Mouse (Mus musculus): ENCODE measurements around the gene Map3k6. TPM values are rescaled to one million over a fixed set of nuclear protein-coding genes. Genes with fewer than 3 reads are reported as not detected.

Map3k6 gene
- polyA plus RNA-seq, 1 experiment from 2014 or later: 2.8 TPM

DNA sequence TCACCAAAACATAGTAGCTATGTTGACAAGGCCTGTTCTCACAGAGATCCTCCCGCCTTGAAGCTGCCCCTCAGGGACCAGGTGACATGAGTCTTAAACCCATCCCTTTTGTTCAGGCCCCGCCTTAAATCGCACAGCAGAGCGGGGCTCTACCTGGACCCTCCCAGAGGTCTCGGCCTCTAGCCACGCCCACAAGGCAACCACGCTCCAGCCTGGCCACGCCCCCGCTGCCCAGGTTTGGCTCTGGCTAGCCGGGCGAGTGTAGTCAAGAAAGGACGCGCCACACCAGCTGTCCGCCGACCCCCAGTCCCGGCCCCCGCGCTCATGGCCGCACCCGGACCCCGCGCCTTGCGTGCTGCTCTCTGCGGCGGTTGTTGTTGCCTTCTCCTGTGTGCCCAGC lies 20.0 kb upstream of the Map3k6 start:
- H3K9ac ChIP-seq: peak overlapping the region; percentile 5; the same call in 1 of the 2 replicates

DNA sequence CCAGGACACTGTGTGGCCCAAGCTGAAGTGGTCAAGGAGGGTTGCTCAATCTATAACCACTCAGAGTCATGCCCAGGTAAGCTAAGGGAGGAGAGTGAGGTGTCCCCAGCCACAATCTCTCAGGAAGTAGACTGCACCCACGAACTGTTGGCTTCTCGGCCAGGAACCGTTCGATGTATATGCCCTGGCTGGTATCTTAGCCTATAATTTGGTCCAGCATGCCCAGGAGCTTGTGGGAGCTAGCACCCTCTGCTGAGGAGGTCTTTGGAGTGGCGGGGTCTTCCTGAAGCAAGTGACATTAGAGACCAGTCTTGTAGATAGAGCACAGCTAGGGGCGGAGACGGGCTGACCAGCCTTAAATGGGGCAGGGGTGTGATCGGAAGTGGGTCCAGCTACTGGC lies 18.9 kb upstream of the Map3k6 start:
- Histone ChIP-seq H3K9ac (no peak overlapping the region), H3K4me2 (no peak overlapping the region), H3K36me3 (no peaks in the 10 kb centered on the region), H3K4me1 (peaks cover 9% of the 10 kb centered on the region; the same call in 1 of the 2 replicates), H3K27me3 (replicated peaks) (peaks cover 83% of the 10 kb centered on the region), H3K9me3 (replicated peaks) (no peaks in the 10 kb centered on the region), H3K4me3 (no peak overlapping the region), H3K27ac (no peak overlapping the region)
- no peak for ATAC-seq
- WGBS (ENCODE audit: insufficient replicate concordance): 65% methylated on average over 8 of the region's 8 CpGs

More for the DNA sequence above, 20.0 kb upstream of the Map3k6 start:
- Histone ChIP-seq H3K4me1 (peaks cover 9% of the 10 kb centered on the region; the same call in 1 of the 2 replicates), H3K27me3 (replicated peaks) (peaks cover 84% of the 10 kb centered on the region), H3K27ac (no peak overlapping the region), H3K9me3 (replicated peaks) (no peaks in the 10 kb centered on the region), H3K4me3 (peak overlapping the region; percentile 31), H3K36me3 (no peaks in the 10 kb centered on the region), H3K4me2 (peak overlapping the region; percentile 62)
- ATAC-seq: 0 out of 2 replicates have a peak, but pooled peaks have one; percentile 32
- WGBS (ENCODE audit: insufficient replicate concordance): 6% methylated on average over 25 of the region's 25 CpGs

DNA sequence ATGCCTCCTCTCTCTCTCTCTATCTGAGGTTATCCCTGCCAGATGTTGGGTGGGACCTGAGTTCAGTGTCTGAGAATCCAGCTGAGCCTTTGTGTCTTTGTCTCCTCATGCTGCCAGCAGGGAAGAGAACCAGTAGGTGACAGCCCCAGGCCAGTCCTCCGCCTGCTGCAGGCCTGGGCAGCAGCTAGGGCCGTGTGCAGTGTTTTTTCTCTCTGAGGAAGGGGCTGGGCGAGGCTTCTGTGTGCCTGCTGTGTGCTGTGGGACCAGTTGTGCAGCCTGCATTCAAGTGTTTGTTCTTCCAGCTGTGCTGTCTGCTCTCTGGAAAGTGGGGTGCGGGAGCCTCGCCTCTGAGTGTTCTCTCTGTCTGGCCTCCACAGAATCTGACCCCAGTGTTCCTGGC lies 16.7 kb upstream of the Map3k6 start:
- Histone ChIP-seq H3K36me3 (no peaks in the 10 kb centered on the region), H3K4me3 (no peak overlapping the region), H3K4me2 (no peak overlapping the region), H3K4me1 (peaks cover 9% of the 10 kb centered on the region; the same call in 1 of the 2 replicates), H3K27ac (no peak overlapping the region), H3K9ac (no peak overlapping the region), H3K27me3 (replicated peaks) (peaks cover 67% of the 10 kb centered on the region), H3K9me3 (replicated peaks) (no peaks in the 10 kb centered on the region)
- WGBS (ENCODE audit: insufficient replicate concordance): 52% methylated on average over 5 of the region's 5 CpGs
- no peak for ATAC-seq

DNA sequence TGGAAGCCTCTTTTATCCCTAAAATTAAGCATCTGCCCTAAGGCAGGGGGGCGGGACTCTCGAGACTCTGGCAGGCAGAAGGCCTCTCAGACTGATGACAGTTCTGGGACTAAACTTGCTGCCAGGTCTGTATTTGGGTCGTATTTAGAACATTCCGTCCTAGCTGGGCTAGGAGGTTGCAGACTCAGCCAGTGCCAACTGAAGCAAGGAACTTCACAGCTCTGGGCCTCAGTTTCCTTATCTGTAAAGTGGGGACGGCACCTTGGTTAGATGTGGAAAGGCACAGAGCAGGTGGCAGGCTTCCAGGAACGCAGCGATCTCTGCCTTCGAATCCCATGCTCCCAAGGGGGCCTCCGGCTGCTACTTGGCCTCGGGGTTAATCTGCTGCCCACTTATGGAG lies 14.5 kb upstream of the Map3k6 start:
- Histone ChIP-seq H3K36me3 (no peaks in the 10 kb centered on the region), H3K4me1 (peaks cover 2% of the 10 kb centered on the region; the same call in 1 of the 2 replicates), H3K9me3 (replicated peaks) (no peaks in the 10 kb centered on the region), H3K27ac (no peak overlapping the region), H3K4me3 (no peak overlapping the region), H3K27me3 (replicated peaks) (peaks cover 45% of the 10 kb centered on the region), H3K4me2 (no peak overlapping the region), H3K9ac (no peak overlapping the region)
- 57% methylated on average over 10 of the region's 10 CpGs for WGBS (ENCODE audit: insufficient replicate concordance)
- no peak for ATAC-seq

DNA sequence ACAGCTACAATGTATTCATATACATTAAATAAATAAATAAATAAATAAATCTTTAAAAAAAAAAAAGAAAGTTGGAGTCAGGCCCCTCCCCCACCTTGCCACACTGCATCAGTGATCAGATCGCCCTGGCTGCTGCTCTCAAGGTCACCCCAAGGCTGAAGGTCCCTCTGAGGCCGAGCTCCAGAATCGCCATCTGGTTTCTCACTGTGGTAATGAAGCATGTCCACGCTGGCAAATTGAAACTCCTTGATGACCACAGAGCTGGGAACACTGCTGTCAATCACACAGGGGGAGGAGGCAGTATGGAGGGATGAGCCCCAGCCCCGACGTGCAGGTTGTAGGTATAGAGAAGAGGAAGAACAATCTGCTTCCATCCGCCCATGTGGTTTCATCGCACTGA lies 13.0 kb upstream of the Map3k6 start:
- ATAC-seq: no peak
- H3K4me1 ChIP-seq: no peaks in the 10 kb centered on the region
- WGBS (ENCODE audit: insufficient replicate concordance): 44% methylated on average over 8 of the region's 8 CpGs
- H3K27ac ChIP-seq: no peak overlapping the region
- H3K36me3 ChIP-seq: no peaks in the 10 kb centered on the region
- peaks cover 38% of the 10 kb centered on the region for H3K27me3 ChIP-seq (replicated peaks)
- H3K4me2 ChIP-seq: no peak overlapping the region
- no peak overlapping the region for H3K4me3 ChIP-seq
- no peak overlapping the region for H3K9ac ChIP-seq
- no peaks in the 10 kb centered on the region for H3K9me3 ChIP-seq (replicated peaks)

DNA sequence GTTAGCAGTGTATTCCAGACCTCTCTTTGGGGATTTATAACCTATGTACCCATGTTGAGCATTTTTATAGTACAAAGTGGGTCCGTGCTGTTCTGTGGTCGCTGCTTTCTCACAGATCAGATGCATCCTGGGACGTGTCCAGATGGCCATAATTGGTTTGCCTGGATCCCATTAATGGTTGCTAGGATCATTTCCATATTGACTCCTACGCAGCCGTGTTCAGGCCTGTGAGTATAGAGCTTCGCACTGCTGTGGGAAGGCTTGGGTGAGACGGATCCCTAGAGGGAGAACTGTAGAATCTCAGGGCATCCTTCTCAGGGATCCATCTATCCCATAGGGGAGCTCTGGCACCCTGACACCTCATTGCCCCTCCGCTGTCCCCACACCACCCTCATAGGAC lies 11.0 kb upstream of the Map3k6 start:
- Histone ChIP-seq H3K4me1 (0 out of 2 replicates have a peak, but pooled peaks cover 2% of the 10 kb centered on the region), H3K36me3 (no peaks in the 10 kb centered on the region), H3K9ac (no peak overlapping the region), H3K4me3 (no peak overlapping the region), H3K4me2 (no peak overlapping the region), H3K27ac (no peak overlapping the region), H3K27me3 (replicated peaks) (peaks cover 30% of the 10 kb centered on the region), H3K9me3 (replicated peaks) (no peaks in the 10 kb centered on the region)
- WGBS (ENCODE audit: insufficient replicate concordance): 73% methylated on average over 8 of the region's 8 CpGs
- ATAC-seq: no peak

DNA sequence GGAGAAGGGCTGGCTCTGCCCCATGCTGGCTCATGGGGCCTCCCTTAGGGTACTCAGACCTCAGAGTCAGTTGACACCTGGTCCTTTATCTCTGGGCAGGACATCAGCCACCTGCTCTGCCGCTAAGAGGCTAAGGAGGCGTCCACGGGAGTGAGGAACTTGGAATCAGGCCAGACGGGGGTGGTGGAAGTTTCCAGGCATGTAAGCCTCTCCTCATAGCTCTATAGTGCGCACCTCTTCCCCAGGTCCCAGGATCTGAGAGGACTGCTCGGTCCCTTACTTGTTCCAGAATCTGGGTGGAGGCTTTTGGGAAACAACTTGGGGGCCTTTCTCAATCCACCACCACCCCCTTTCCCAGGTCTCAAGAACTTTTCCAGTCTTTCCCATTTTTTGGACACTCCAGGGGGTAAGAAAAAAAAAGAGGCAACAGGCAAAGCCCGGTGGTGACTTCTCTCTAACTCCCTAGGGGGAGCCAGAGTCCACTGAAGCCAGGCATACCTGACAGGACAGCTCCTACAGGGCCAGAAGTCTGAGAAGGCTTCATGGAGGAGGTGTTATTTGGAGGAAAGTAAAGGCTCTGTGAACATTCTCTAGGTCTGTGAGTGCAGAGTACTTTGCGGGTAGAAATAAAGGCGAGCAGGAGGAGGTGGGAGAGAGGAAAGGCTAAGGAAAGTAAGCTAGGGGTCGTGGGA lies 7.2 kb upstream of the Map3k6 start:
- Histone ChIP-seq H3K27ac (no peak overlapping the region), H3K4me2 (no peak overlapping the region), H3K4me1 (peaks cover 12% of the 10 kb centered on the region), H3K9me3 (replicated peaks) (no peaks in the 10 kb centered on the region), H3K36me3 (no peaks in the 10 kb centered on the region), H3K9ac (no peak overlapping the region), H3K27me3 (replicated peaks) (peaks cover 28% of the 10 kb centered on the region), H3K4me3 (no peak overlapping the region)
- WGBS (ENCODE audit: insufficient replicate concordance): 33% methylated on average over 10 of the region's 10 CpGs
- ATAC-seq: no peak

DNA sequence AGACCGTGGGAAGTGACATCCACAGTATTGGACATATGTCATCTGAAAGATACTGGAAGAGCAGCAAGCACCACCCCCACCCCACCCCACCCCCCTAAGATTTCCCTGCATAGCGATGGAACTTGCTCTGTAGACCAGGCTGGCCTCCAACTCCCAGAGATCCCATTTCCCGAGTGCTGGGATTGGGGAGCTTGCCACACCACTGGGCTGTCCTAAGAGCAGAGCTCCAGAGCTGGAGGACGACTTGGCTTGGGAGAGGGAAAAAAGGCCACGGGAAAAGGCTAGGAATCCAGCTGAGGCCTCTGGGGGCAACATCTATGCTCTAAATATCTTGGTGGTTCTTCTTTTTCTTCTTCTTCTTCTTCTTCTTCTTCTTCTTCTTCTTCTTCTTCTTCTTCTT lies 5.8 kb upstream of the Map3k6 start:
- H3K27ac ChIP-seq: no peak overlapping the region
- H3K4me2 ChIP-seq: no peak overlapping the region
- no peak overlapping the region for H3K9ac ChIP-seq
- peaks cover 28% of the 10 kb centered on the region for H3K27me3 ChIP-seq (replicated peaks)
- no peaks in the 10 kb centered on the region for H3K9me3 ChIP-seq (replicated peaks)
- no peak overlapping the region for H3K4me3 ChIP-seq
- WGBS (ENCODE audit: insufficient replicate concordance): 43% methylated on average over 5 of the region's 5 CpGs
- H3K4me1 ChIP-seq: peaks cover 18% of the 10 kb centered on the region
- no peaks in the 10 kb centered on the region for H3K36me3 ChIP-seq
- no peak for ATAC-seq

DNA sequence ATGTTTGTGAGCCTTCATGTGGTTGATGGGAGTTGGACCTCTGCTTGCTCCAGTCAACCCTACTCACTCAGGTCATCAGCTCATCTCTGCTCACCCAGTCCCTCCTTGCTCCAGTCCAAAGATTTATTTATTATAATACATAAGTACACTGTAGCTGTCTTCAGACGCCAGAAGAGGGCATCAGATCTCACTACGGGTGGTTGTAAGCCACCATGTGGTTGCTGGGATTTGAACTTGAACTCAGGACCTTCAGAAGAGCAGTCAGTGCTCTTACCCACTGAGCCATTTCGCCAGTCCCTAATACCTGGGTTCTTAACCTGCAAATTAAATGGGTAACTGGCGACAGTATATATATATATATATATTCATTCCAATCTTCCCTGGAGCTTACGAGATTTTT lies 5.2 kb upstream of the Map3k6 start:
- WGBS (ENCODE audit: insufficient replicate concordance): 68% methylated on average over 5 of the region's 5 CpGs
- ATAC-seq: no peak
- H3K9ac ChIP-seq: no peak overlapping the region

DNA sequence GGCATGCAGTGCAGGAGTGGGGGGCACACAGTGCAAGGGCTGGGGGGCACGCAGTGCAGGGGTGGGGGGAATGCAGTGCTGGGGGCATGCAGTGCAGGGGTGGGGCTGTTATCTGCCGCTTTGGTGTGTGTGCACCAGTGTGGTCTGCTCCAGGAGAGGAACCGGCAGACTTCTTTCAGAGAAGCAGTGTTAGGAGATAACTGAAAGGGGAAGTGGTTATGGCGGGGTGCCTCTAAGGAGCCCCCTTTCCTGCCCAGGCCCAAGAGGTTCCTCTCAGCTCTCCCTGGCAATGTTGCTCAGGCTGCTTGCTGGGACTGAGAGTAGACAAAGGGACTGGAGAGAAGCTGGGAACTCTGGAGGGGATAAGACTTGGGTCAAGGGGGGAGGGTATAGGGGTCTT lies 2.7 kb upstream of the Map3k6 start:
- no peak overlapping the region for H3K9ac ChIP-seq
- 16% methylated on average over 4 of the region's 4 CpGs for WGBS (ENCODE audit: insufficient replicate concordance)
- peaks cover 29% of the 10 kb centered on the region for H3K27me3 ChIP-seq (replicated peaks)
- no peaks in the 10 kb centered on the region for H3K9me3 ChIP-seq (replicated peaks)
- no peak overlapping the region for H3K4me3 ChIP-seq
- H3K4me1 ChIP-seq: peaks cover 46% of the 10 kb centered on the region
- H3K27ac ChIP-seq: peak overlapping the region; percentile 52; the same call in 1 of the 2 replicates
- no peaks in the 10 kb centered on the region for H3K36me3 ChIP-seq
- peak; percentile 21; the same call in 1 of the 2 replicates for ATAC-seq
- H3K4me2 ChIP-seq: no peak overlapping the region

More for the DNA sequence above, 5.2 kb upstream of the Map3k6 start:
- peaks cover 22% of the 10 kb centered on the region for H3K4me1 ChIP-seq
- no peaks in the 10 kb centered on the region for H3K9me3 ChIP-seq (replicated peaks)
- H3K36me3 ChIP-seq: no peaks in the 10 kb centered on the region
- H3K4me3 ChIP-seq: no peak overlapping the region
- no peak overlapping the region for H3K4me2 ChIP-seq
- H3K27ac ChIP-seq: no peak overlapping the region
- peaks cover 28% of the 10 kb centered on the region for H3K27me3 ChIP-seq (replicated peaks)

DNA sequence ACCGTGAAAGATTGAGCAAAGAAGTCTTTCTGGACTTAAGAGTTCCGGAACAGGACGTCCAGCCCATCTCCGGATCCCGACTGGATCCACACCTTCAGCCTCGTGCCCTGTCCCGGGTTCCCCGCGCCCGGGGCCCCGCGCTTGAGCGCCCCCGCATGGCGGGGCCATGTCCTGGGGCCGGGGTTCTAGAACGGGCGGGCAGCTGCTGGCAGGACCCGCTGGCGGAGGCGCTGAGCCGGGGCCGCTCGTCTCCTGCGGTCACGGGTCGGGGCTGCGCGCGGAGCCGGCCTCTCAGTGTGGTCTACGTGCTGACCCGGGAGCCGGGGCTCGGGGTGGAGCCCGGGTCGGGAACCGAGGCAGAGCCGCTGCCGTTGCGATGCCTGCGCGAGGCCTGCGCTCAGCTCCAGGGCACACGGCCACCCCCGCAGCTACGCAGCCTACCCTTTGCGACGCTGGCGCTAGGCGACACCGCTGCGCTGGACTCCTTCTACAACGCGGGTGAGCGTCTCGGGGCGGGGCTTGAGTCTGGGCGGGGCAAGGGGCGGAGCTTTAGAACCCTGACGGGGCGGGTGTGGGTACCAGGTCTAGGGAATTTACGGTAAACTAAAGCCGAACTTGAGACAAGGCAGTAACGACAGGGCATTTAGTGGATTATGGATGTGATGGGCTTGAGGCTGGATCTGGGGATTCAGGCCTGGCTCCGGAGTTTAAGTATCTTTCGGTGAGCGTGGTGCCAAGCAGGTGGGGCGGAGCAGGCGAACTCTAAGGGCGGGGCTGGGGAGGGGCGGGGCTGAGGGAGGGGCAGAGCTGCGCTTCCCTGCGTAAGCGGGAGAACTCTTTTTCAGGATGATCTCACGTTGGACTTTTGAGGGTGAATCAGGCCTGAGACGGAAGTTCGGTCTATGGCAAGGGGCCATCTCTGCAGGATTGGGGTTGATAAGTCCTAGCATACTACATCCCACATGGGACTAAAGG lies 603 bp downstream of the Map3k6 start:
- WGBS (ENCODE audit: insufficient replicate concordance): under 1% methylated on average over 78 of the region's 78 CpGs
- Histone ChIP-seq H3K27me3 (replicated peaks) (peaks cover 39% of the 10 kb centered on the region), H3K4me3 (peak overlapping the region; percentile 73)

DNA sequence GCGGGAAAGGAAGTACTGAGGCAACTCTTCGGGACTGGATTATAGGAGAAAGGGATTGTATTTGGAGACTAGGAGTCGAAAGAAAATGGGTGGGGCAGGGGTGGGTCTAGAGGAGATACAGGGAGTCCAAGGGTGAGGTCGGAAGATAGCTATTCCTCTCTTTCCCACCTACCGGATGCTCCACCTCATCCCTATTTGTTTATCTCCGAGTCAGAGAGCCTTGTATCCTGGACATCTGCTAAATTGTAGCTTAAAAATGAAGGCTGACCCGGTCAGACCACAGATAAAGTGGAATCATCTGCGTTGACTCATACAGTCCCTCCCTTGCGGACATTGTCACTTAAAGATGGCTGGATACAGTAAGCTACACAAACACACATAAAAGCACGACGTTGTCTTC lies 1.3 kb downstream of the Map3k6 start:
- 19% methylated on average over 11 of the region's 11 CpGs for WGBS (ENCODE audit: insufficient replicate concordance)
- Histone ChIP-seq H3K9ac (peak overlapping the region; percentile 88), H3K4me2 (peak overlapping the region; percentile 100), H3K4me1 (peaks cover 84% of the 10 kb centered on the region), H3K36me3 (no peaks in the 10 kb centered on the region), H3K27me3 (replicated peaks) (peaks cover 46% of the 10 kb centered on the region), H3K9me3 (replicated peaks) (no peaks in the 10 kb centered on the region), H3K27ac (peak overlapping the region; percentile 89), H3K4me3 (peak overlapping the region; percentile 73)
- ATAC-seq: 0 out of 2 replicates have a peak, but pooled peaks have one; percentile 4

More for the DNA sequence above, 603 bp downstream of the Map3k6 start:
- Histone ChIP-seq H3K9me3 (replicated peaks) (no peaks in the 10 kb centered on the region), H3K4me1 (peaks cover 77% of the 10 kb centered on the region), H3K27ac (peak overlapping the region; percentile 89), H3K9ac (peak overlapping the region; percentile 88), H3K36me3 (no peaks in the 10 kb centered on the region), H3K4me2 (peak overlapping the region; percentile 100)
- peak; percentile 88 for ATAC-seq
